Mouse (Mus musculus): ENCODE results near the gene Chrnd.

DNA sequence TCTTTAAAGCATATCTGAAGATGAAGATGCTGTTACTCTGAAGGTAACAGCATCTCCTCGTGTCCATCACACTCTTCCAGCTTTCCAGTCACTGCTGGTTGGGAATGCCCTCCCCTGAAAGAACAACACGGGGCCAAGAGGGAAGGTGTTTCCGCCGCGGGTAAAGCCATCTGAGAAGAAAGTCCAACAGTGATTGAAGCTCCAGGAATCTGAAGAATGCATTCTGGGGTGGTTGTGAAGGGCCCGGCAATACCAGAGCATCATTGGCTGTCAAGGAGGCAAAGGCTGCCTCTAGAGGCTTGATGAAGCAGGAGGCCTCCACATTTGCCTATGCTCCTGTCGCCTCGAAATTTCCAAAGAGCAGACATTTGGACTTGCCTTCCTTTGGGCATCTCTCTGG, 48.6 kb downstream of the Chrnd start:
- TF ChIP-seq CTCF (IDR thresholded peaks at IDR 0.05): peak; percentile 17
- no peak for TF ChIP-seq EP300 (IDR thresholded peaks at IDR 0.05)
